Mouse (Mus musculus): ENCODE results near the gene Rfx8. TPM values are rescaled to one million over a fixed set of nuclear protein-coding genes. Genes with fewer than 3 reads are reported as not detected.

Rfx8 gene
- polyA plus RNA-seq (2015; fragmentation: Nextera tagmentation; extraction: Ambion mirVana): 0.24 and 0.27 TPM in 2 replicates

DNA sequence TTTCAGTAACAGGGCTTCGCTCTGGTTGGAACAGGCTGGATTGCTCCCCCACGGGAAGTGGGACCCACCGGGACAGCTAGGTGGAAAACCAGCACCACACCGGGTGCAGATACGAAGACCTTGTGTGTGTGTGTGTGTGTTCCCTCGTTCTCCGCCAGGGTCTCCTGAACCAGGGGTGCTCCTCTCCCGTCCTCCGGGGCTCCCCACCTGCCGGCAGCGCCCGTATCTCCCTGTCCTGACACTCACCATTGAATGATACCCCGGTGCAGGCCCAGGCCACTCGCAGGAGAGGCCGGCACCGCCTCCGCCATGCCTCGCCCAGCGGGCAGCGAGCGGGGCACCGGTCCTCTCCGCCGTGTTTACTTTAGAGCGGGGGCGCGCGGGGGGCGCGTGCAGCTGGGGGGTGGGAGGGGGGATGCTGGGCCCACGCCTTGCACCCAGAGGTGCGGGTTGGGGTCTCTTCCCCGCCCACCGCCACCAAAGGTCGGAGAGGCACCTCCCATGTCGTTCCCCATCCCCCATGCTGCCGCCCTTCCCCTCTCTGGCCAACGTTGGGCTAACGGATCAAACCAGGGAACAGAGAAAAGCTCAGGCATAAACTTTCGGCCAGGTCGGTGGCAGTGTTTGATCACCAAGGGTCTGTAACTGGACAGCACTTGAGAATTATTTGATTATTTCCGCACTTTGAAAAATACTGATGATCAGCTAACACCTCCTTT, at the start of gene Rfx8:
Gene Rfx8, minus strand, starts transcription at position 366 of the 719 bp plus-strand sequence.
- DNase-seq (ENCODE audit: low spot score) (no peak), ATAC-seq (peak; percentile 44)
- 4% methylated on average over 34 of the region's 42 CpGs for WGBS
- Histone ChIP-seq H3K36me3 (ENCODE audit: insufficient read depth, low read length) (no peaks in the 10 kb centered on the region), H3K4me1 (ENCODE audit: insufficient read depth, low read depth, low read length) (peaks cover 4% of the 10 kb centered on the region; the same call in 1 of the 2 replicates), H3K27ac (ENCODE audit: low read length) (peak within 1 kb of the TSS; percentile 43; the same call in 1 of the 2 replicates), H3K4me2 (replicated peaks; ENCODE audit: low read depth, low read length) (peak within 1 kb of the TSS; percentile 78), H3K4me3 (ENCODE audit: low read depth, low read length) (peak within 1 kb of the TSS; percentile 43), H3K9me3 (ENCODE audit: low read length) (no peaks in the 10 kb centered on the region), H3K27me3 (replicated peaks; ENCODE audit: insufficient read depth, low read length) (no peaks in the 10 kb centered on the region), H3K9ac (replicated peaks; ENCODE audit: low read depth) (0 out of 2 replicates have a peak within 1 kb of the TSS, but pooled peaks have one; percentile 23)
- TF ChIP-seq EP300 (IDR thresholded peaks at IDR 0.05) (no peak), CTCF (IDR thresholded peaks at IDR 0.05) (peak; percentile 21)

DNA sequence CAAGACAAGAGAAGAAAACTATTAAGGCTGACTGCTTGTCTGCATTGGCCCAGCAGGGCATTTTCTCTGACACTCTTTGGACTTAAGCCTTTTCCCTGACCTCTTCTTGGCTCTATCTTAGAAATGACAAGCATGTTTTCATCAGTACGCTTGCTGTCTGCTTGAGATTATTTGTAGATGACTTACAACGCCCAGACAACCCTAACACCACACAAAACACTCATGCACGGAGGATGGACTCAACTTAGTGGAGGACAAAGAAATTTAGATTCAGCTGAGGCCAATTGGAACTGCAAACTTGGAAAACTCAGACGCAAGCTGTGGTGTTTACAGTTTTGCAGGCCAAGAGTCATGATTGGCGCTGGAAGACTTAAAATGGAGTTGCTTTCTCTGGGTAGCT, 49.6 kb upstream of the Rfx8 start:
- DNase-seq (ENCODE audit: low spot score) (peak; percentile 87), ATAC-seq (peak; percentile 67)
- H3K4me2 ChIP-seq (replicated peaks; ENCODE audit: low read depth, low read length): no peak overlapping the region
- H3K36me3 ChIP-seq (ENCODE audit: insufficient read depth, low read length): no peaks in the 10 kb centered on the region
- peaks cover 3% of the 10 kb centered on the region; the same call in 1 of the 2 replicates for H3K4me1 ChIP-seq (ENCODE audit: insufficient read depth, low read depth, low read length)
- 43% methylated on average over 5 of the region's 5 CpGs for WGBS
- H3K27me3 ChIP-seq (replicated peaks; ENCODE audit: insufficient read depth, low read length): no peaks in the 10 kb centered on the region
- H3K9me3 ChIP-seq (ENCODE audit: low read length): no peaks in the 10 kb centered on the region
- H3K9ac ChIP-seq (replicated peaks; ENCODE audit: low read depth): no peak overlapping the region
- no peak overlapping the region for H3K4me3 ChIP-seq (ENCODE audit: low read depth, low read length)
- peak; percentile 8; the same call in 1 of the 2 replicates for TF ChIP-seq CTCF (IDR thresholded peaks at IDR 0.05)
- TF ChIP-seq EP300 (IDR thresholded peaks at IDR 0.05): peak; percentile 63
- no peak overlapping the region for H3K27ac ChIP-seq (ENCODE audit: low read length)

DNA sequence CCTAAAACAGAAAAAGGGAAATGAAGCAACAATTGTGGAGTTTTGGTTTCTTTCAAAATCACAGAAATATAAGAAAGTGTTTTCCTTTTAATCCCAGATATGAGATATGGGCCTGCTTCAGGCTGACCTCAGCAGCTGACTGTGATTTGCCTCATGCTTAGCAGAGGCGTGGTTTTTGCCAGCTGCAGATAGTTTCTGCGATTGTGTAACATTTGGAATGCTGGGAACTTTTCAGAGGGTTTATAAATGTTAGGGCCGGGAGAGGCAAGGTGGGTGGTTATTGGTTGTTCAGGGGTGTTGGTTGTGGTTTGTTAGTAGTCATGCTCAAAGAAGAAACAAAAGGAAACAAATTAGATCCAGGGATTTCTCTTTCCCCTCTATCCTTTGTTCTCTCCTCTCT, 47.2 kb upstream of the Rfx8 start:
- ATAC-seq (no peak), DNase-seq (ENCODE audit: low spot score) (no peak)
- no peak for TF ChIP-seq CTCF (IDR thresholded peaks at IDR 0.05)
- no peak for TF ChIP-seq EP300 (IDR thresholded peaks at IDR 0.05)
- no peaks in the 10 kb centered on the region; the same call in 1 of the 2 replicates for H3K4me1 ChIP-seq (ENCODE audit: insufficient read depth, low read depth, low read length)
- no peak overlapping the region for H3K27ac ChIP-seq (ENCODE audit: low read length)
- H3K9ac ChIP-seq (replicated peaks; ENCODE audit: low read depth): no peak overlapping the region
- H3K4me2 ChIP-seq (replicated peaks; ENCODE audit: low read depth, low read length): no peak overlapping the region
- 86% methylated on average over 3 of the region's 3 CpGs for WGBS
- no peaks in the 10 kb centered on the region for H3K36me3 ChIP-seq (ENCODE audit: insufficient read depth, low read length)
- no peaks in the 10 kb centered on the region for H3K9me3 ChIP-seq (ENCODE audit: low read length)
- no peak overlapping the region for H3K4me3 ChIP-seq (ENCODE audit: low read depth, low read length)
- H3K27me3 ChIP-seq (replicated peaks; ENCODE audit: insufficient read depth, low read length): no peaks in the 10 kb centered on the region

DNA sequence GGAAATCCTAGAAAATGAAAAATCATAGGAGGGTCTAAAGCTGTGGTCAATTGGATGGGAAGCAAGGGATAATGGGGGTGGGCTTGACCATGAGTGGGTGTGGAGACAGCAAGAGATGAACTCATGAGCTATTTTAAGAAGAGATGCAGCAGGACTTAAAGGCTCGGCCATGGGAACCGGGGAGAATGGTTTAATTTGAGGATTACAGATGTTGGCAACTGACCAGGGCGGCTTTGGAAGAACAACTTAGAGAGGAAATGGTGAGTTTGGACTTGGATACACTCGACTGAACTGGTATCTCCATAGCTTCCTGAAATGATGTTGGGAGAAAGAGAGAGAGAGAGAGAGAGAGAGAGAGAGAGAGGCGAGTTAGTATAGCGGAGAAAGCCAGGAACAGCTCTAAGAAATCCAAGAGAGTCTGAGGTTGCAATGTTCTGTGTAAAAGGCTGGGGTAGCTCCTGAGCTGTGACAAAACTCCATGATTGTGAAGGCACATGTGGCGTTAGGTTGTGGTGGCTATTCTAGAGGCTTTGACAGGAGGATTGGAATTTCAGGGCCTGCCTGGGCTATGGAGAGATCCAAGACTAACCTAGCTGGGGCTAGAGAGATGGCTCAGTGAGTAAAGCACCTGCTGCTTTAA, 45.2 kb upstream of the Rfx8 start:
- no peak overlapping the region for H3K27ac ChIP-seq (ENCODE audit: low read length)
- no peaks in the 10 kb centered on the region for H3K27me3 ChIP-seq (replicated peaks; ENCODE audit: insufficient read depth, low read length)
- H3K4me2 ChIP-seq (replicated peaks; ENCODE audit: low read depth, low read length): no peak overlapping the region
- H3K4me1 ChIP-seq (ENCODE audit: insufficient read depth, low read depth, low read length): peaks cover 8% of the 10 kb centered on the region; the same call in 1 of the 2 replicates
- TF ChIP-seq EP300 (IDR thresholded peaks at IDR 0.05): no peak
- peak; percentile 33 for TF ChIP-seq CTCF (IDR thresholded peaks at IDR 0.05)
- ATAC-seq (no peak), DNase-seq (ENCODE audit: low spot score) (peak; percentile 30)
- H3K9me3 ChIP-seq (ENCODE audit: low read length): no peaks in the 10 kb centered on the region
- H3K9ac ChIP-seq (replicated peaks; ENCODE audit: low read depth): no peak overlapping the region
- WGBS: 54% methylated on average over 7 of the region's 7 CpGs
- no peak overlapping the region for H3K4me3 ChIP-seq (ENCODE audit: low read depth, low read length)
- no peaks in the 10 kb centered on the region for H3K36me3 ChIP-seq (ENCODE audit: insufficient read depth, low read length)

DNA sequence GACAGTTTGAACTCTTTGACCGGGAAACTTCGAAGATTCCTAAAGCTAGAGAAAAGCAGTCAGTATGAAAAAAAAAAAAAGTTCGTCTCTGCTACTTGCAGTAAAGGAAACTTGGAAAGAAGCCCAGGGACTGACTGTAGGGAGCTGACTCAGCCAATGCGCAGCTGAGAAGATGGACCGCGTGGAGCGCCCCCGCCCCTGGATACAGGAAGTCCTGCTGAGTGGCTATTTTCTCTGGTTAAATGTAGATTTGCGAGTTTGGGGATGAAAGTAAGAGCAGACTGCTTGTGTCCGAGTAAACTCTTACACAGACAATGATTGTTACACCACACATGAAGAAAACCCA, 41.2 kb upstream of the Rfx8 start:
- peak overlapping the region; percentile 78 for H3K27ac ChIP-seq (ENCODE audit: low read length)

More for the DNA sequence above, 41.2 kb upstream of the Rfx8 start:
- Histone ChIP-seq H3K27me3 (replicated peaks; ENCODE audit: insufficient read depth, low read length) (no peaks in the 10 kb centered on the region), H3K9me3 (ENCODE audit: low read length) (no peaks in the 10 kb centered on the region), H3K4me2 (replicated peaks; ENCODE audit: low read depth, low read length) (peak overlapping the region; percentile 51), H3K36me3 (ENCODE audit: insufficient read depth, low read length) (no peaks in the 10 kb centered on the region), H3K4me3 (ENCODE audit: low read depth, low read length) (peak overlapping the region; percentile 14; the same call in 1 of the 2 replicates), H3K9ac (replicated peaks; ENCODE audit: low read depth) (no peak overlapping the region), H3K4me1 (ENCODE audit: insufficient read depth, low read depth, low read length) (peaks cover 9% of the 10 kb centered on the region; the same call in 1 of the 2 replicates)
- 3% methylated on average over 10 of the region's 10 CpGs for WGBS
- DNase-seq (ENCODE audit: low spot score) (peak; percentile 98), ATAC-seq (peak; percentile 92)
- TF ChIP-seq CTCF (IDR thresholded peaks at IDR 0.05) (peak; percentile 49), EP300 (IDR thresholded peaks at IDR 0.05) (0 out of 2 replicates have a peak, but pooled peaks have one; percentile 24)

Data from lung, postnatal 0 days (tissue).